Mouse (Mus musculus) hindbrain, embryonic 14.5 days (tissue): ENCODE results near the gene Trmt5. TPM values are rescaled to one million over a fixed set of nuclear protein-coding genes. Genes with fewer than 3 reads are reported as not detected.

ENCODE experiments used
- ATAC-seq: fragments of 200-750 bp; cut with Nextera tagmentation; 2 replicates; pipeline ENCODE4 v1.8.0; 2017; ENCODE audit warnings: moderate number of reproducible peaks, mild to moderate bottlenecking, moderate TSS enrichment, moderate library complexity; ENCODE audit not compliant: low FRiP score
- DNase-seq: peaks from one replicate; pipeline ENCODE4 v3.0.0-alpha.2; 2015; ENCODE audit warnings: low spot score
- H3K27ac ChIP-seq: fragments of 300-500 bp; sonication (generic); 2 replicates; pipeline ENCODE4 v1.5.1; 2014; ENCODE audit warnings: mild to moderate bottlenecking, moderate library complexity
- H3K27me3 ChIP-seq: fragments of 300-500 bp; sonication (generic); 2 replicates; pipeline ENCODE4 v1.6.1; 2014; ENCODE audit warnings: mild to moderate bottlenecking, low read length, mixed read lengths; ENCODE audit not compliant: control insufficient read depth, insufficient read depth
- H3K36me3 ChIP-seq: fragments of 300-500 bp; sonication (generic); replicated peaks from 2 replicates; pipeline ENCODE4 v1.6.1; 2014; ENCODE audit not compliant: control insufficient read depth, insufficient read depth
- H3K4me1 ChIP-seq: fragments of 300-500 bp; sonication (generic); replicated peaks from 2 replicates; pipeline ENCODE4 v1.6.1; 2014; ENCODE audit warnings: antibody characterized with exemption, low read length, mixed read lengths; ENCODE audit not compliant: control insufficient read depth, insufficient read depth
- H3K4me2 ChIP-seq: fragments of 300-500 bp; sonication (generic); replicated peaks from 2 replicates; pipeline ENCODE4 v1.6.1; 2014; ENCODE audit warnings: mild to moderate bottlenecking, moderate library complexity
- H3K4me3 ChIP-seq: fragments of 300-500 bp; sonication (generic); replicated peaks from 2 replicates; pipeline ENCODE4 v1.5.1; 2014; ENCODE audit warnings: mild to moderate bottlenecking, low read length
- H3K9ac ChIP-seq: fragments of 300-500 bp; sonication (generic); 2 replicates; pipeline ENCODE4 v1.6.1; 2014
- H3K9me3 ChIP-seq: fragments of 300-500 bp; sonication (generic); 2 replicates; pipeline ENCODE4 v1.6.1; 2016; ENCODE audit warnings: low read length; ENCODE audit not compliant: control insufficient read depth
- WGBS: fragments of 180-500 bp; shearing (Covaris S2); extraction: QIAGEN DNeasy Blood & Tissue Kit; methylation state at CpG from one replicate; pipeline ENCODE4 v1.1.7; 2014; 5-methylcytosine and 5-hydroxymethylcytosine counted together
- polyA plus RNA-seq: library from polyadenylated mRNA; unstranded; fragments of >200 nt; fragmentation: Nextera tagmentation; extraction: Ambion mirVana; gene quantifications from 2 replicates; pipeline ENCODE4 v1.2.1, GENCODE M21; 2014

The Trmt5 gene
- 16.9 and 18.4 TPM in 2 replicates for polyA plus RNA-seq

DNA sequence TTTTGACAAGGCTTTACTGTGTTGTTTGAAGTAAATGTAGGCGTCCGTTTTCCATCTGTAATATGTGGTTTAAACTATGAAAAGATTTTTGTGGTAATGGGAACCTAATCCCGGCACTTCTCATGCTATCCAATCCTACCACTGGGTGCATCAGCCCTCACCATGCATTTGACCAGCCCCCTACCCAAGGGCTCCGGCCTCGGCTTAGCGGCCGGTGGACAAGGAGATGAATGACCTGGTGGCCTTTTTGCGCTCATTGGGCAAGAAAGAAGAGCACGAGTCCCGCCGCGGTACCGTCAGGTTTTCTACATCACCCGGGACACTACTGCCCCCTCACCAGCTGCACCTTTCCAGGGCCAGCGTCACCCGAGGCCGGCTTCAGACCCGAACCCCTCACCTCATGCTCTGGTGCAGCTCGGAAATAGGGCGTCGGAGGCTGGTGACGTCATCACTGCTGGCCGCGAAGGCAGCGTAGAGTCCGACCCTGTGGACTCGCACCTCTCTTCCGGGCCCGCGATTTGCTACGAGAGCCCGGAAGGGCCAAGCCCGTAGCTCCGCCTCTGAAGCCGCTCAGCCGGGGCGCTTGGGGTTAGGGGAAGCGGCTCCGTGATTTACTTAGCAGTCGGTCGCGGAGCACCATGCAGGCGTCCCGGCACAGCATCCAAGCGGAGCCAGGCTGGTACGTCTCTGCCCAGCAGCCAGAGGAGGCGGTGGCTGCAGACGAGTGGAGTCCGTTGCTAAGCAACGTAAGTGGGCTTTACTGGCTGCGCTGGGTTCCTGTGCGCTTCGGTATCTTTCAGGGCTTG is at the start of gene Trmt5, which contains the start of gene Slc38a6:
Gene Trmt5, minus strand, starts transcription at position 424 of the 806 bp plus-strand sequence.
Gene Slc38a6, plus strand, starts transcription at position 493 of the 806 bp plus-strand sequence.
- peaks cover 13% of the 10 kb centered on the region for H3K36me3 ChIP-seq
- 1% methylated on average over 53 of the region's 53 CpGs for WGBS
- H3K4me2 ChIP-seq: peak within 1 kb of the TSS; percentile 73
- H3K9me3 ChIP-seq: no peaks in the 10 kb centered on the region
- H3K9ac ChIP-seq: peak within 1 kb of the TSS; percentile 84
- no peaks in the 10 kb centered on the region for H3K27me3 ChIP-seq
- H3K4me1 ChIP-seq: peaks cover 13% of the 10 kb centered on the region
- DNase-seq (peak; percentile 94), ATAC-seq (peak; percentile 98)
- peak within 1 kb of the TSS; percentile 81 for H3K27ac ChIP-seq
- peak within 1 kb of the TSS; percentile 82 for H3K4me3 ChIP-seq

DNA sequence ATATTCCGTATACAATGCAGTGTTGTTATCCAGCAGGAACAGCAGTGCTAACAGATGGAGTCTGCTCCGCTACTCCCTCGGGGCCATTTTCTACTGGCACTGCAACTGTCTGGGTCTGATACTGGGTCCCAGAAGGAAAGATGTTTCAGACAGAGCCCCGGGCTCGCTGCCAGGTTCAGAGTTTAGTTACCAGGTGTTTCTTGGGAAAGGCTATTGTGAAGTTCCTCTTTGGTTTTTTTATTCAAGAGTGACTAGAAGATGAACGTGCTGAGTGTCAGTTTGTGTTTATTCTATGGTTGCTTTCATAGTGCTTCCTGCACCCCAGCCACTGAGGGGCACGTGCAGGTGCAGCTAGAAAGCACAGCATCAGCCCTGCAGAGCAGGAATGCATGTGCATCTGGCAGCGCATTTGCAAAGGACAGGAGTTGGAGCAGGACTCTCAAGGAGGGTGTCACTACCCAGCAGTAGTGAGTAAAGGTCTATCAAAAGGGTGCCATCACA is 47.6 kb upstream of the Trmt5 start:
- DNase-seq (peak; percentile 63), ATAC-seq (peak; percentile 77; the same call in 1 of the 2 replicates)
- H3K4me2 ChIP-seq: no peak overlapping the region

DNA sequence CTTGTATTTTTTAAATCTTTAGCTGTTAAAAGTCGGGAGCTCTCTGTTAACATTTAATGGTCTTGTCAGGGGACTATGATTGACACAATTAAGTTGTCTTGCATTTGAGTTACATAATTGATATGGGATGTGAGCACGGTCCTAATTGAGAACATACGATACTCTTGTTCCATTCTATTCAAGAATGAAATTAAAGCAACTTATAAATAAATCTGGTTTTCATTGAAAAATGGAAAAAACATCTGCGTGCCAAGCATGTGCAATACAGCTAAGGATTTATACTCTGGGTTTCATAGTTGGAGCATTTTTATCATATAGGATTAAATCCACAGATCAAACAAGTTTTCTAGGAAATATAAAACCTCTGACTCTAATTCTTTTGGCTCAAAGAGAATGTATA is 46.2 kb upstream of the Trmt5 start:
- Histone ChIP-seq H3K4me3 (no peak overlapping the region), H3K4me1 (peaks cover 7% of the 10 kb centered on the region; the same call in 1 of the 2 replicates), H3K36me3 (no peaks in the 10 kb centered on the region), H3K9ac (no peak overlapping the region), H3K27me3 (no peaks in the 10 kb centered on the region), H3K9me3 (no peaks in the 10 kb centered on the region), H3K27ac (no peak overlapping the region), H3K4me2 (no peak overlapping the region)
- WGBS: 77% methylated on average over 4 of the region's 4 CpGs
- no peak for DNase-seq
- ATAC-seq: no peak

More for the DNA sequence above, 47.6 kb upstream of the Trmt5 start:
- Histone ChIP-seq H3K36me3 (no peaks in the 10 kb centered on the region), H3K9me3 (no peaks in the 10 kb centered on the region), H3K27ac (no peak overlapping the region), H3K4me3 (no peak overlapping the region), H3K4me1 (peaks cover 7% of the 10 kb centered on the region; the same call in 1 of the 2 replicates), H3K27me3 (no peaks in the 10 kb centered on the region), H3K9ac (no peak overlapping the region)
- WGBS: 45% methylated on average over 8 of the region's 8 CpGs

DNA sequence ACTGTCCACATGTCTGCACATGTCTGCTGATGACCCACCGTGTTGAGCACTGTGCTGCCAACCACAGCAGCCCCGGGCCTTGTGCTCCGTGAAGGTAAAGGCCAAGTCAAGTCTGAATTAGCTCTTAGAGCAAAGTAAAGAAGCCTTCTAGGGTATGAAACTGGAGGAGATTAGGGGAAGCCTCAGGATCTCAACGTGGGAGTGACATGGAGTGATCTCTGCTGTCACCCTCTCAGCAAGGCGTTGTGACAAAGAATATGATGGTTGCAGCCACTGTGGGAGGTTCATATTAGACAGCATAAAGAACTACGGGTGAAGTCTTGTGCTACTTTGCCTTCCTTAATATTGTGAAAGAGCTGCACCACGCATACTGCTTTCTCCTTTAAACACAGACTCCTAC is 43.7 kb upstream of the Trmt5 start:
- no peak overlapping the region for H3K4me3 ChIP-seq
- H3K4me2 ChIP-seq: no peak overlapping the region
- H3K36me3 ChIP-seq: no peaks in the 10 kb centered on the region
- H3K9me3 ChIP-seq: no peaks in the 10 kb centered on the region
- DNase-seq (no peak), ATAC-seq (no peak)
- H3K27me3 ChIP-seq: no peaks in the 10 kb centered on the region
- no peak overlapping the region for H3K27ac ChIP-seq
- 84% methylated on average over 7 of the region's 7 CpGs for whole genome bisulfite sequencing
- peaks cover 7% of the 10 kb centered on the region; the same call in 1 of the 2 replicates for H3K4me1 ChIP-seq
- H3K9ac ChIP-seq: no peak overlapping the region

DNA sequence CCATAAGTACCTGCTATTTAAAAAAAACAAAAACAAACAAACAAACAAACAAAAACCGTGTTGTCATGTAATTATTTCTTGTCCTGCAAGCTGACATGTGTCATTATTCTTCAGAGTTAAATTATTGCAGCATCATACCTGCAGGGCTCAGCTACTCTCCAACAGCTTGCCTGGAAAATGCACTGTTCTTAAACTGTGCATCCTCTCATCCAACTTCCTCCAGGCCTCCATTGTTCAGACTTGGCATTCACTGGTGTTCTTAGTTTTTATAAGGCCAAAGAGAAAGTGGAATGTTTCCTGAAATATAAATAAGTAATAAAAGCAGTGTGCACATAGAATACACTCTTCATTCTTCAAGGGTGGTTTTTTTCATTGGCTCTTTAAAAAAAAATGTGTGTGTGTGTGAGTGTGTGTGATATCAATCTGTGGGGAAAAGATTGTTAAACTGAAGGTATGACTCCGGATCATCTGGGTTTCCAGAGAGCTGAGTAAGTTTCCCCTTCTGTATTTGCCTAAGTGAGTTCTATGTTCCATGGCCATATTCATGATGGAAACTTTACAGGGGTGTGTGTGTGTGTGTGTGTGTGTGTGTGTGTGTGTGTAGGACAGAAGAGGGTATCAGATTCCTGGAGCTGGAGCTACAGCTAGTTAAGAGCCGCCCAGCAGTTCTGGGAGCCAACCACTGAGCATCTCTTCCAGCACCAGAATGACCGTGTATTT is 42.1 kb upstream of the Trmt5 start:
- Histone ChIP-seq H3K4me3 (no peak overlapping the region), H3K4me2 (no peak overlapping the region), H3K9me3 (no peaks in the 10 kb centered on the region), H3K36me3 (no peaks in the 10 kb centered on the region), H3K27me3 (no peaks in the 10 kb centered on the region), H3K27ac (no peak overlapping the region), H3K9ac (no peak overlapping the region), H3K4me1 (no peaks in the 10 kb centered on the region)
- no peak for ATAC-seq
- WGBS: 87% methylated on average over 4 of the region's 4 CpGs
- no peak for DNase-seq

DNA sequence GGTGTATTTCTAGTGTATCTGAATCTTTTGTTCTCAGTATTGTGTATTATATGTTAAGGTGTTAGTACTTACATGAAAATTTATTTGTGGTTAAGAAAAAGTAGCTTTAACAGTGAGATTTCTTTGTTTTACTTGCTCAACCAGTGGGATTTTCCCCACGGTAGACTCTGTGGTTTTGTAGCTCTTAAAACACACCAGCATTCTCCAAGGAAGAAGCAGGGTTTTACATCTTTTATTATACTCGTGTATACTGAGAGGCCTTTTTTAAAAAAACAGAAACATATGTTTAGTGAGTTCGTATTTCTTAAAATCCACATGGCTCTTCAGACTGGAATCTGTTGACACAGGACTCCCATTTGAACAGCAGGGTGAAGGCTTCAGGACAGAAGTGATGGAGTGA is 40.9 kb upstream of the Trmt5 start:
- no peaks in the 10 kb centered on the region for H3K27me3 ChIP-seq
- no peak overlapping the region for H3K9ac ChIP-seq
- H3K9me3 ChIP-seq: no peaks in the 10 kb centered on the region
- H3K4me2 ChIP-seq: no peak overlapping the region
- no peaks in the 10 kb centered on the region for H3K4me1 ChIP-seq
- no peaks in the 10 kb centered on the region for H3K36me3 ChIP-seq
- 81% methylated on average over 3 of the region's 3 CpGs for WGBS
- H3K4me3 ChIP-seq: no peak overlapping the region
- DNase-seq: no peak
- no peak for ATAC-seq
- no peak overlapping the region for H3K27ac ChIP-seq

DNA sequence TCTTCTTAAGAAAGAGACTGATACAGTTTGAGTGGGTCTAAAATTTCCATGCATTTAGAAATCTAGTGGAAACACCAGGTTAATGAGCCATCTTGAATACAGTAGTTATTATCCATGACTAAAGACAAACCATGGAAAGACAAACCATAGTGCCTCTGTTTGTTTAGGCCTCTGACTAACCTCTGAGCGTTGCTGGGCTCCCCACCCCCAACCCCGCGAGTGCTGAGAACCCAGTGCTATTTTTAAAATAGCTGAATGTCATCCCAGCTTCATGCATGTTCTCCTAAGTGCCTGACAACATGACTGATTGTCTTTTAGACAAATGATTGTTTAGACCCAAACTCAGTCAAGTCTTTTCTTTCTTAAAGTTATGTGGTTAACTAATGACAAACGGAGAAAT is 39.1 kb upstream of the Trmt5 start:
- DNase-seq (no peak), ATAC-seq (no peak)
- WGBS: 32% methylated on average over 4 of the region's 4 CpGs
- no peak overlapping the region for H3K4me3 ChIP-seq
- H3K27me3 ChIP-seq: no peaks in the 10 kb centered on the region
- H3K4me1 ChIP-seq: no peaks in the 10 kb centered on the region
- no peak overlapping the region for H3K27ac ChIP-seq
- H3K4me2 ChIP-seq: no peak overlapping the region
- H3K9me3 ChIP-seq: no peaks in the 10 kb centered on the region
- no peaks in the 10 kb centered on the region for H3K36me3 ChIP-seq
- no peak overlapping the region for H3K9ac ChIP-seq

DNA sequence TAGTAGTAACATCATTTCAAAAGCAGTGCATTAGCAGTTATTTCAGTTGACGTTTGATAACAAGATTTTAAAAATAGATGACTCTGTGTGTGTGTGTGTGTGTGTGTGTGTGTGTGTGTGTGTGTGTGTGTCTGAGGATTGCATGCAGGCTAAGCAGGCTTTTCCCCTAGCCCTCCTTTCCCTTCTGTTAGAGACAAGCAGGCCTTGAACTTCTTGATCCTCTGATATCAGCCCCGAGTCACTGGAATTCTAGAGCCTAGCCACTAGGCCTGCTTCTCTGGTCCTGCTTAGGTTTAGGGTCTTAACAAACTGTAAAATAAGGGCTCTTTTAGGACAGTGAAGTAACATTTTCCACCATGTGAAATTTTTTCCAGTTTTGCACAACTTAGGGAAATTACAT is 38.7 kb upstream of the Trmt5 start:
- H3K36me3 ChIP-seq: no peaks in the 10 kb centered on the region
- no peaks in the 10 kb centered on the region for H3K9me3 ChIP-seq
- H3K4me2 ChIP-seq: no peak overlapping the region
- DNase-seq (no peak), ATAC-seq (no peak)
- no peak overlapping the region for H3K27ac ChIP-seq
- H3K4me3 ChIP-seq: no peak overlapping the region
- no peaks in the 10 kb centered on the region for H3K27me3 ChIP-seq
- 68% methylated on average over 2 of the region's 2 CpGs for WGBS
- no peaks in the 10 kb centered on the region for H3K4me1 ChIP-seq
- H3K9ac ChIP-seq: no peak overlapping the region

DNA sequence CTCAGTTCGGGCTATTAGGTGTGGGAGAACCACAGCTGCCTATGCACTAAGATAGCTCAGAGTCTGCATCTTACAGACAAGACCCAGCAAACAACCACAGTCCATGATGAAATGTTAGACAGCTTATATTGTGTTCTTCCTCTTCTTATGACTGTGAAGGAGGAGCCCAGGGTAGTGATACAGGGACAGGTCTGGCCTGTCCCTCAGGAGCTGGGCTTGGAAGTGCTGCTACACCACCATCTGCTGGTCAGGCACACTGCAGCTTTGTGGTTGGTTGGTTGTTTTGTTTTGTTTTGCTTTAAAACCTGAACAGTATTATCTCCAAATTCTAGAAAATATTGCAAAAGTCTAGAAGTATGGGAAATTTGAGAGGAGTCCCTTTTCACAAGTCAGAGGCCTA is 38.2 kb upstream of the Trmt5 start:
- ATAC-seq (no peak), DNase-seq (no peak)
- H3K9me3 ChIP-seq: no peaks in the 10 kb centered on the region
- H3K27ac ChIP-seq: no peak overlapping the region
- H3K4me2 ChIP-seq: no peak overlapping the region
- H3K4me3 ChIP-seq: no peak overlapping the region
- WGBS: 88% methylated on average over 1 of the region's 1 CpGs
- no peaks in the 10 kb centered on the region for H3K36me3 ChIP-seq
- no peak overlapping the region for H3K9ac ChIP-seq
- H3K4me1 ChIP-seq: no peaks in the 10 kb centered on the region
- H3K27me3 ChIP-seq: no peaks in the 10 kb centered on the region
